Mouse (Mus musculus): ENCODE data around the gene Ccdc155. TPM values are rescaled to one million over a fixed set of nuclear protein-coding genes. Genes with fewer than 3 reads are reported as not detected.

Gene Ccdc155
- polyA plus RNA-seq, 1 experiment from 2014 or later = 0.07 TPM

- no peak for DNase-seq
- ATAC-seq (ENCODE audit: low read depth) = no peak
- H3K4me1 ChIP-seq (replicated peaks) = no peaks in the 10 kb centered on the region
- H3K9me3 ChIP-seq (replicated peaks) = no peaks in the 10 kb centered on the region
- H3K9ac ChIP-seq = no peak overlapping the region
- H3K4me3 ChIP-seq (replicated peaks) = no peak overlapping the region
- no peak overlapping the region for H3K27ac ChIP-seq
- H3K36me3 ChIP-seq = no peaks in the 10 kb centered on the region
- H3K4me2 ChIP-seq = no peak overlapping the region
- 13% methylated on average over 5 of the region's 5 CpGs for WGBS (ENCODE audit: insufficient replicate concordance)
- peaks cover 48% of the 10 kb centered on the region for H3K27me3 ChIP-seq
These were observed 6.3 kb downstream of the Ccdc155 start for GRCm38 (mm10) chr7:45198435-45198834.

GRCm38 (mm10) chr7:45196994-45197393 lies 7.7 kb downstream of the Ccdc155 start:
- H3K27ac ChIP-seq = no peak overlapping the region
- DNase-seq (no peak), ATAC-seq (ENCODE audit: low read depth) (no peak)
- no peaks in the 10 kb centered on the region for H3K36me3 ChIP-seq
- no peaks in the 10 kb centered on the region for H3K9me3 ChIP-seq (replicated peaks)
- WGBS (ENCODE audit: insufficient replicate concordance) = 49% methylated on average over 5 of the region's 5 CpGs
- H3K9ac ChIP-seq = no peak overlapping the region
- no peaks in the 10 kb centered on the region for H3K4me1 ChIP-seq (replicated peaks)
- no peak overlapping the region for H3K4me2 ChIP-seq
- H3K27me3 ChIP-seq = peaks cover 60% of the 10 kb centered on the region
- H3K4me3 ChIP-seq (replicated peaks) = no peak overlapping the region

GRCm38 (mm10) chr7:45196176-45196535 lies 8.5 kb downstream of the Ccdc155 start:
- ATAC-seq (ENCODE audit: low read depth) (no peak), DNase-seq (no peak)
- H3K27me3 ChIP-seq = peaks cover 68% of the 10 kb centered on the region
- WGBS (ENCODE audit: insufficient replicate concordance) = 59% methylated on average over 4 of the region's 4 CpGs
- no peak overlapping the region for H3K9ac ChIP-seq
- H3K4me1 ChIP-seq (replicated peaks) = no peaks in the 10 kb centered on the region
- H3K36me3 ChIP-seq = no peaks in the 10 kb centered on the region
- H3K9me3 ChIP-seq (replicated peaks) = no peaks in the 10 kb centered on the region
- H3K4me3 ChIP-seq (replicated peaks) = no peak overlapping the region
- no peak overlapping the region for H3K27ac ChIP-seq
- H3K4me2 ChIP-seq = no peak overlapping the region

- no peaks in the 10 kb centered on the region for H3K9me3 ChIP-seq (replicated peaks)
- H3K27me3 ChIP-seq = peaks cover 73% of the 10 kb centered on the region
- H3K36me3 ChIP-seq = no peaks in the 10 kb centered on the region
- ATAC-seq (ENCODE audit: low read depth) (no peak), DNase-seq (no peak)
- no peak overlapping the region for H3K9ac ChIP-seq
- no peak overlapping the region for H3K4me2 ChIP-seq
- H3K4me1 ChIP-seq (replicated peaks) = no peaks in the 10 kb centered on the region
- WGBS (ENCODE audit: insufficient replicate concordance) = 53% methylated on average over 13 of the region's 13 CpGs
- H3K4me3 ChIP-seq (replicated peaks) = no peak overlapping the region
- no peak overlapping the region for H3K27ac ChIP-seq
These were observed 9.1 kb downstream of the Ccdc155 start for GRCm38 (mm10) chr7:45195341-45196175.

GRCm38 (mm10) chr7:45193871-45194785 lies 10.6 kb downstream of the Ccdc155 start:
- Histone ChIP-seq H3K36me3 (no peaks in the 10 kb centered on the region), H3K4me2 (no peak overlapping the region), H3K9ac (no peak overlapping the region), H3K27ac (no peak overlapping the region), H3K4me1 (replicated peaks) (no peaks in the 10 kb centered on the region), H3K4me3 (replicated peaks) (no peak overlapping the region), H3K27me3 (peaks cover 78% of the 10 kb centered on the region), H3K9me3 (replicated peaks) (no peaks in the 10 kb centered on the region)
- 59% methylated on average over 17 of the region's 17 CpGs for WGBS (ENCODE audit: insufficient replicate concordance)
- no peak for ATAC-seq (ENCODE audit: low read depth)
- DNase-seq = no peak

GRCm38 (mm10) chr7:45193406-45193805 lies 11.3 kb downstream of the Ccdc155 start:
- DNase-seq = no peak
- H3K4me2 ChIP-seq = no peak overlapping the region
- no peak overlapping the region for H3K9ac ChIP-seq
- 49% methylated on average over 5 of the region's 5 CpGs for WGBS (ENCODE audit: insufficient replicate concordance)
- no peaks in the 10 kb centered on the region for H3K4me1 ChIP-seq (replicated peaks)
- no peaks in the 10 kb centered on the region for H3K9me3 ChIP-seq (replicated peaks)
- no peaks in the 10 kb centered on the region for H3K36me3 ChIP-seq
- no peak overlapping the region for H3K4me3 ChIP-seq (replicated peaks)
- H3K27ac ChIP-seq = no peak overlapping the region
- peaks cover 78% of the 10 kb centered on the region for H3K27me3 ChIP-seq
- ATAC-seq (ENCODE audit: low read depth) = no peak

- peaks cover 82% of the 10 kb centered on the region for H3K27me3 ChIP-seq
These were observed 11.9 kb downstream of the Ccdc155 start for GRCm38 (mm10) chr7:45192585-45193310.

GRCm38 (mm10) chr7:45191803-45192363 lies 12.8 kb downstream of the Ccdc155 start:
- Histone ChIP-seq H3K27ac (no peak overlapping the region), H3K9me3 (replicated peaks) (no peaks in the 10 kb centered on the region), H3K9ac (no peak overlapping the region), H3K4me1 (replicated peaks) (no peaks in the 10 kb centered on the region), H3K36me3 (no peaks in the 10 kb centered on the region), H3K27me3 (peaks cover 81% of the 10 kb centered on the region), H3K4me2 (no peak overlapping the region), H3K4me3 (replicated peaks) (no peak overlapping the region)
- WGBS (ENCODE audit: insufficient replicate concordance) = 19% methylated on average over 8 of the region's 8 CpGs
- DNase-seq = no peak
- ATAC-seq (ENCODE audit: low read depth) = no peak

More at GRCm38 (mm10) chr7:45192585-45193310, 11.9 kb downstream of the Ccdc155 start:
- Histone ChIP-seq H3K4me2 (no peak overlapping the region), H3K4me1 (replicated peaks) (no peaks in the 10 kb centered on the region), H3K9me3 (replicated peaks) (no peaks in the 10 kb centered on the region), H3K9ac (no peak overlapping the region), H3K36me3 (no peaks in the 10 kb centered on the region), H3K4me3 (replicated peaks) (no peak overlapping the region), H3K27ac (no peak overlapping the region)
- WGBS (ENCODE audit: insufficient replicate concordance) = 70% methylated on average over 7 of the region's 7 CpGs
- ATAC-seq (ENCODE audit: low read depth) (no peak), DNase-seq (no peak)

GRCm38 (mm10) chr7:45191161-45191560 lies 13.5 kb downstream of the Ccdc155 start:
- Histone ChIP-seq H3K9ac (no peak overlapping the region), H3K27ac (no peak overlapping the region), H3K4me2 (no peak overlapping the region), H3K4me3 (replicated peaks) (no peak overlapping the region), H3K36me3 (no peaks in the 10 kb centered on the region), H3K27me3 (peaks cover 84% of the 10 kb centered on the region), H3K4me1 (replicated peaks) (no peaks in the 10 kb centered on the region), H3K9me3 (replicated peaks) (no peaks in the 10 kb centered on the region)
- ATAC-seq (ENCODE audit: low read depth) (no peak), DNase-seq (no peak)
- 62% methylated on average over 2 of the region's 2 CpGs for WGBS (ENCODE audit: insufficient replicate concordance)

- no peak overlapping the region for H3K4me3 ChIP-seq (replicated peaks)
- no peaks in the 10 kb centered on the region for H3K4me1 ChIP-seq (replicated peaks)
- DNase-seq (no peak), ATAC-seq (ENCODE audit: low read depth) (no peak)
- H3K4me2 ChIP-seq = no peak overlapping the region
- H3K9ac ChIP-seq = no peak overlapping the region
- peaks cover 87% of the 10 kb centered on the region for H3K27me3 ChIP-seq
- no peaks in the 10 kb centered on the region for H3K9me3 ChIP-seq (replicated peaks)
- H3K27ac ChIP-seq = no peak overlapping the region
- WGBS (ENCODE audit: insufficient replicate concordance) = 68% methylated on average over 6 of the region's 6 CpGs
- H3K36me3 ChIP-seq = no peaks in the 10 kb centered on the region
These were observed 14.5 kb downstream of the Ccdc155 start for GRCm38 (mm10) chr7:45190186-45190585.

- peaks cover 93% of the 10 kb centered on the region for H3K27me3 ChIP-seq
- H3K4me1 ChIP-seq (replicated peaks) = no peaks in the 10 kb centered on the region
- H3K4me3 ChIP-seq (replicated peaks) = no peak overlapping the region
- H3K27ac ChIP-seq = no peak overlapping the region
- DNase-seq (no peak), ATAC-seq (ENCODE audit: low read depth) (no peak)
- H3K4me2 ChIP-seq = no peak overlapping the region
- H3K9me3 ChIP-seq (replicated peaks) = no peaks in the 10 kb centered on the region
- H3K36me3 ChIP-seq = no peaks in the 10 kb centered on the region
- H3K9ac ChIP-seq = no peak overlapping the region
- WGBS (ENCODE audit: insufficient replicate concordance) = 42% methylated on average over 16 of the region's 16 CpGs
These were observed 15.1 kb downstream of the Ccdc155 start for GRCm38 (mm10) chr7:45189600-45189999.
